Mouse (Mus musculus): Measurements from ENCODE around the gene Pde6d.

The Pde6d gene

DNA sequence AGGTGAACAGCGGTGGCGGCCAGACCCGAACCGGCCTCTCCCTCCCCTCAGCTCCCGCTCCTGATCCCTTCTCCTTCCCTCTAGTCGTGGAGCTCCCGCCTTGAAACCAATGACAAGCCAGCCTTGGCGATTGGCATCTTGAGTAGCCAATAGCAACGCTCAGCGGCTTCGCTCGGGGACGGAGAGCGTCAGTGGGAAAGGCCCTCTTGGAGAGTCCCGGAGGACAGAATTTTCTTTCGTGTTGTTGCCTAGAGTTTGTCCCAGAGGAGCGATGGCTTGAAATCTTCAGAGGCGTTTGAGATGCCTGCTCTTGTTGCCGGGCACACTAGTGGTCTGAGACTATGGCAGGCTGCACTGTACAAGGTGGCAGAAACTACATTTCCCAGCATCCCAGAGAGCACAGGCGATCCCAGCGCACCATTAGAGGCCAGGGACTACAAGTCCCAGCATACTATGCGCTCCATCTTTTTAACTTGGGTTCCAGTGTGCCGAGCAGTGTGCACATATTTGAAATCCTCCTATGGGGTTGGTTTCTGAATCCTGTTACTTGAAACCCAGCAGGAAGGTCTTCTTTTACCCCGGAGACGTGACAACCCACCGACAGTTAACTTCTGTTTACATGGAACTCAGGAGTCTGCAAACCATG is at the start of gene Pde6d, which contains the start of gene Cops7b:
TSS of gene Pde6d (minus strand) at position 179 of the 646 bp plus-strand sequence.
TSS of gene Cops7b (plus strand) at position 454 of the 646 bp plus-strand sequence.
- DNase-seq (ENCODE audit: low read depth, low spot score): peak; percentile 99

DNA sequence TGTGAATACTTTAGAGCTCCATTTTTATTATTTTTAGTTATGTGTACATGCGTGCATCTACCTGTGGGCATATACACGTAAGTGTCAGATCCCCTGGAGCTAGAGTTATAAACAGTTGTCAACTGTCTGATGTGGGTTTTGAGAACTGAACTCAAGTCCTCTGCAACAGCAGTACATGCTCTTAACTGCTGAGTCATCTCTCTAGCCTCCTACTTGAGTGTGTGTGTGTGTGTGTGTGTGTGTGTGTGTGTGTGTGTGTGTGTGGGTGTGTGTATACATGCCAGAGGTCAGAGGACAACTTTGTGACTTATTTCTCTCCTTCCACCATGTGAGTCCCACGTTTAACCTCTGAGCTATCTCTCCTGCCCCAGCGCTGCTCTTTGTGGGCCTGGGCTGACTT is 48.1 kb upstream of the Pde6d start:
- no peak for DNase-seq (ENCODE audit: low read depth, low spot score)

DNA sequence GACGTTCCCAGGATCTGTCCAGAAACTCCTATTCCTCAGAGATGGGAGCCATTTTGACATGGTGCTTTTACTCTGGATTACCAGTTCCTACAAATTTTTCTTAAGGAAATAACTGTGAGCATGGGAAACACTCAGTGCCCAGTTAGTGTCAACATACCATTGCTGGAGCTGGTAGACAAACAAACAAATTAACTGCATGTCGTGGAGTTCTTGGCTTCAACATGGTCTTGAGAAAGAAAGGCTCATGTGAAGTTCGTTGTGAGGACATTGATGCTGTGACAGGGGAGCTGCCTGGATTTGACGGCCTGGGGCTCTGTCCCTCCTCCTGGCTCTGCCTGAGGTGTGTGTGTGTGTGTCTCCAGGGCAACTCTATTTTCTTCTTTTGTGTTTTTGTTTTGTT is 47.5 kb upstream of the Pde6d start:
- DNase-seq (ENCODE audit: low read depth, low spot score): no peak

DNA sequence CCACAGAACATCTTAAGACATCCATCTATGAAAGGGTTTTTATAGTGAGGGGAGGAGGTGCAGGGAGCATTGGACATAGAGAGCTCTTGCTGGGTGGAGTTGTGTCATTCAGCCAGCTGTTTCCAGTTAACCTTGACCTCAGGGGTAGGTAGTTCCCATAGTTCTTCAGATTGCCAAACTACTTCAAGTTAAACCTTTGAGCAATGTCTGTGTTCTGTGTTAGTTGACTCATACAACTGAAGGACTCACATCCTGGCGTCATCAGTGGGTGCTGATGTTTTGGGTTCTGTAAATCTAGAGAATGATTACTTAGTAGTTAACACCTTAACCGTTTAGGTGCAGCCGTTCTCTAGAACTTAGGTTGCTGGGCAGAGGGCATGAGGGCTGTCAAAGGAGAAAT is 45.8 kb upstream of the Pde6d start:
- DNase-seq (ENCODE audit: low read depth, low spot score): no peak

DNA sequence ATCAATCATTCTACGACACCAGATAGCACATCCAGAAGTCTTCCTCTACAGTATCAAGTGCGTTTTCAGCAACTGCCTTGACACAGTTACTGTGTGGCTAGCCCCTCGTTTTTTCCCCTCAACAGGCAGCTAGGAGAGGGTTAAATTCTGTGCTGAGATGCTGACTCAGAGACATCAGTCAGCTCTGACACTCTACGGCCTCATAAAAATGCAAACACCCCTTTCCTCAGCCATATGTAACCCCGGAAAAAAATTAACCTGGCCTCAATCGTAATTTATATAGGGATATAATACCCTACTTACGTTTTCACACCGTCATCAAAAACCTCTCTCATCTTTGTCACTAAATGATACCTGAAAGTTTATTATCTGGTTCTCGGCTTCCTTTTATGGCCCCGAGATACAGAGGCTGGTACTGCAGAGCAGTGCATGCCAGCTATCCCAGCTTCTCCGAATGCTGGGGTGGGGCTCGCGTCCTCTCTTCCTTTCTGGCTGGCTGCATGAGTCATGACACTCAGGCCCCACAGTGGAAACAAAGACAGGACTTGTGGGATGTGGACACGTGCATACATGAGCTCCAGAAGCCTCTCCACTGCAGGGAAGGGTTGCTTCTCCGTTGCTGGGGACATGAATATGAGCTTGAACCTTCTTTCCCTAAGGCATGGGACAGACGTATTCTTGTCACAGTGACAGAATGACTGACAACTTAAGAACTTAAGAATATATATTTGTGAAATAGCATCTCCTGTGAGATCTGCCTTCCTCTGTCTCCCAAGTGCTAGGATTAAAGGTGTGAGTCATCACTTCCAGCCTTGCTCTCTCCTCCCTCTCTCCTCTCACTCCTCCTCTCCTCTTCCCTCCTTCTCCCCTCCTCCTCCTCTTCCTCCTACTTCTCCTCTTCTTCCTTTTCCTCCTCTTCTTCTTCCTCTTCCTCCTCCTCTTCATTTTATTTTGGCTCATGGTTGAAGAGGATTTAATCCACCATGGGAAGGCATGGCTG is 40.9 kb upstream of the Pde6d start:
- peak; percentile 76 for DNase-seq (ENCODE audit: low read depth, low spot score)

DNA sequence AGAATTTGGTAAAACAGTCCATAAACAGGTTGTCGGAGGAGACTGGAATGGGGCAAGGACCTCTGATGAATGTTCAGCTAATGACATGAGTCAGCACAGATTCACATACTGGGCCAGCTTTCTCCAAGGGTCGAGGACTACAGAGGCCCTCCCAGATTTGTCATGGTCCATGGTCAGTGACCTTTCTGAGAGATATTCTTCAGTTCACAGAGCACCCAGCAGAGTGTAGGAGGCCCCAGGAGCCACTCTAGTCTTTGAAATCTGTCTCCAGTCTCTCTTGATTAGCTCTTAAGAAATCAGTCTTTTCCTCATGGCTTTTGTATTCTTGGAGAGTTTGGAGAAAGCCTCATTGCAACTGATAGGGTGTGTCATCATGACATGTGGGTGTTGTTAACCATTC is 39.9 kb upstream of the Pde6d start:
- DNase-seq (ENCODE audit: low read depth, low spot score): no peak

DNA sequence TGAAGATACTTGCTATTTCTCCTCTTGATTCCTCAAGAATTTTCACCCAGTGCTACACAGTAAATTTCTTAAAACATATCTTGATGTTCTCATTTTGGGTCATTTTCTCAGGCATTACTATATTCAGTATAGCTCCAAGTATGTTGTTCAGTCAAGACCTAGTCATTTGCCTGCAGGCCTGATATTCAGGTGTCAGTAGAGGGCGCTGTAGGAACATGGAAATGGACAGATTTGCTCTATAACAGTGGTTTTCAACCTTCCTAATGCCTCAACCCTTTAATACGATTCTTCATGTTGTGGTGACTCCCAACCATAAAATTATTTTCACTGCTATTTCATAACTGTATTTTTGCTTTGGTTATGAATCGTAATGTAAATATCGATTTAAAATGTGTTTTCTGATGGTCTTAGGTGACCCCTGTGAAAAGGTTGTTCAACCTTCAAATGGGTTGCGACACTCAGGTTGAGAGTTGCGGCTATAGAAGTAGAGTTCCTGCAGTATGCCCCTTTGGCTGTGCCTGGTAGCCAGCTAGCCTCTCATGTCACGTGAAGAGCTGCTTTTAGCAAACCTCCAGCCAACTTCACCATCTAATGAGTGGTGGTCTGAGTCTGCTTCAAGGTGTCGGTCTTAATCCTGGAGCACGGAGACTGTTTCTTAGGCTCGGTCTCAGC is 36.2 kb upstream of the Pde6d start:
- peak; percentile 87 for DNase-seq (ENCODE audit: low read depth, low spot score)

DNA sequence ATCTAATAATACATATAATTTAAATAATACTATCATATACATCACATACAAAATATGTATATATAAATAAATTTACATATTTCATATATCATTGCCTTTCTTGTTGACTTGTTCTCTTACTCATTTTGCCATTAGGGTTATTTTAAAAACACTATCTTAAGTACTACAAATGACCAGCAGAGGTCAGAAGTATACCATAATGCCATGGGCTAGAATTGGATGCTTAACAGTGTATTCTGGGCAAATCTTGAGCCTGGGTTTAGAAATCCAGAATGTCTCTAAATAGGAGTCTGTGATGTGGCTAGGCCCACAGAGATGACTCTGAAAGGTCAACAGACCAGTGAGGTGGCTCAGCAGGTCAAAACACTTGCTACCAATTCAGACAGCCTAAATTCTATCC is 31.8 kb upstream of the Pde6d start:
- DNase-seq (ENCODE audit: low read depth, low spot score): peak; percentile 36

DNA sequence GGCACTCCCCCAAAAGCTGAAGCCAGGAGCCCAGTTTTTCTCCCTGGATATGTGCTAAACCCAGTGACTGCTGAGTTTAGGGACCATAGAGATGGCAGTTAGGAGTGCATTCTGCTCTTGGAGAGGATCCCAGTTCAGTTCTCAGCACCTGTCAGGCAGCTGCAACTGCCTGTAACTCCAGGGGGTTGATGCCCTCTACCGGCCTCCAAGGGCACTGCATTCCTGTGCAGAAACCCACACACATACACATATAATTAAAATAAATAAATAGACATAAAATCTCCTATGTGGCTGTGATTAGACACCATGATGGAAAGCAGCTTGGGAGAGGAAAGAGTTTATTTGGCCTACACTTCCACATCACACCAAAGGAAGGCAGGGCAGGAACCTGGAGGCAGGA is 29.7 kb upstream of the Pde6d start:
- no peak for DNase-seq (ENCODE audit: low read depth, low spot score)

DNA sequence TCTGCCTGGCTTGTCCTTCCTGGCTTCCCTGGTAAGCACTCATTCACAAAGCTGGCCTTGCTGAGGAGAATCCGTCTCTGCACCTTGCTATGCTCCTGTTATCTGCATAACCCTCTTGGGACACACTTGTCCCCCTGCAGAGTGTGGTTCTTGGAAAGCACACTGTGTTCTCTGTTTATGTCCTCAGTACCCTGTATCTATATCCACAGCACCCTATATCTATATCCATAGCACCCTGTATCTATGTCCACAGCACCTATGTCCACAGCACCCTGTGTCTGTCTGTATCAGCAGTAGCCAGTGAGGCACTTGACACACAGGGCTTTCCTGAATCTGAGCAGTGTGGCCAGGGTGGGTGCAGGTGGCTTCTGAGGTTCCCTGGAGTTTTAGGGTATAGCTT is 28.5 kb upstream of the Pde6d start:
- no peak for DNase-seq (ENCODE audit: low read depth, low spot score)

DNA sequence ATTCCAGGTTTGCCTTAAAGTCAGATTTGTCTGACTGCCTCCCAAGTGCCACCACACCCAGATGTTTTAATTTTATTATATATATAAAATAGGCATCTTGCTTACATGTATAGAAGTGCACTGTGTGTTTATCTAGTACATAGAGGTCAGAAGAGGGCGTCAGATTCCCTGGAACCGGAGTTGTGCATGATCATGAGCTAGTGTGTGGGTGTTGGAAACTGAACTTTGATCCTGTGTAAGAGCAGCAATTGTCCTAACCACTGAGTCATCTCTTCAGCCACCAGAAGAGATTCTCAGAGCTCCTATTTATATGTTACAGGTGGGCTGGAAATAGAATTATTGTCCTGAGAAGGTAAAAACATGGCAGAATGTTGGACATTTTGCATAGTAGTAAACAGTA is 17.7 kb upstream of the Pde6d start:
- DNase-seq (ENCODE audit: low read depth, low spot score): no peak

DNA sequence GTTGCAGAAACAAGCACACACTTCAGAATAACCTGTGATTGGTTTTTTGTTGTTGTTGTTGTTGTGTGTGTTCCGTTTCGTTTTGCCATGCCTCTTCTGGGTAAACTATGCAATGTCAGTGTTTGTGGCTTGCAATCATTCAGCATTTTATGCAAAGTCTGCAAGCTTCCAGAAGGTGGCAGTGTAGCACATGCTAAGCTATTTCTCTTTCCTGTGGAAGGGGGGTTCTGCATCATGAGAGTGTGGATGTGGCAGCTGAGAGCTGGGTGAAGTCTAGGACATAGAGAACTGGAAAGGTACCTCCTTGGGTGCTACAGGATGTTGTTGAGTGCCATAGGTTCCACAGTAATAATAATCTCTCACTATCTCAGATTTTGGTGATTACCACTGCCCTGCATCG is 16.1 kb upstream of the Pde6d start:
- DNase-seq (ENCODE audit: low read depth, low spot score): peak; percentile 65

DNA sequence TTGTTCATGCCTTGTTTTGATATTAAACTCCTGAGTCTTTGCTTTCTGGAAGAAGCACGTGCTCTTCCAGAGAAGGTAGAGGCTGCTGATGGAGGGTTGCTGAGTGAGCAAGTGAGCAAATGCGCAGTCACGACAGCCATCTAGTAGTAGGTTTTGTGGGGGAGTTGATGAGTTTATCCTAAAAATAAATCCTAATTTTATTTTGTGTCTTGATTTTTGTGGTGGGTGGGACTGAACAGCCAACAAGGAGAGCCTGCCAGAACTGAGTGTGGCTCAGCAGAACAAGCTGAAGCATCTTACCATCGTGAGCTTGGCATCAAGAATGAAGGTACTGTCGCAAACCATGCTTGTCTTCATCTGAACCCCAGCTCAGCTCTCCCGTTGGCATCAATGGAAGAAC is 14.1 kb upstream of the Pde6d start:
- DNase-seq (ENCODE audit: low read depth, low spot score): peak; percentile 81

DNA sequence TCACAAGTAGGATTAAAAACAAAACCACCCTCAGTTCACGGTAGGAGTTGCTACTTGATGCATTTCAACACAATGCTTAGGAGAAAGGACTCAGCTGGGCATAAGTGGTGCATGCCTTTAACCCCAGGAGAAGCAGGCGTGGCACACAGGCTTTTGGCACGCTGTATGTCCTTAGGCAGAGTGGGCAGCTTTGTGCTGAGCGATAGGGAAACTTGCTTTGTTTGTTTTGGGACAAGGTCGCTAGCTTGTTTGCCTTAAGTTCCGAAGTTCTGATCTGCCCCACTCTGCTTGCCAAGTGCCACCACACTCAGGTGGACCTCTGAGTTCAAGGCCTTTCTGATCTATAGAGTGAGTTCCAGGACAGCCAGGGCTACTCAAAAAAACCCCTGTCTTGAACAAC is 12.9 kb upstream of the Pde6d start:
- no peak for DNase-seq (ENCODE audit: low read depth, low spot score)

DNA sequence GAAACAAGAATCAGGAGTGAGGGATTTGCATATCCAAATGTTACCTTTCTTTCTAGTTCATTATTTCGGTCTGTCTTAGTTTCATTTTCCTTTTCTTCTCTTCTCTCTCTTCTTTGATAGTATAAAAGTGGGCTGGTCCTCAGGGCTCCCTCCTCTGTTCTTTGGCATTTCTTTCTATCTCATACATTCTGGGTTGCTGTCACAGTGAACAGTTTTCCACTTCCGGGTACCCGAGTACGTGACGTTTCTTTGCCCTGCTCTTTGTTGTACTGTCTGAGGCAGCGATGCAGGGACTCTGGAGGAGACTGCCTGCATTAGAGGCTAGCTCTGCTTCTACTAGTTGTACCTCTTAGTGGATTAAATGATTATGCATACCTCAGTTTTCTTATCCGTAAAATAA is 12.1 kb upstream of the Pde6d start:
- DNase-seq (ENCODE audit: low read depth, low spot score): no peak

DNA sequence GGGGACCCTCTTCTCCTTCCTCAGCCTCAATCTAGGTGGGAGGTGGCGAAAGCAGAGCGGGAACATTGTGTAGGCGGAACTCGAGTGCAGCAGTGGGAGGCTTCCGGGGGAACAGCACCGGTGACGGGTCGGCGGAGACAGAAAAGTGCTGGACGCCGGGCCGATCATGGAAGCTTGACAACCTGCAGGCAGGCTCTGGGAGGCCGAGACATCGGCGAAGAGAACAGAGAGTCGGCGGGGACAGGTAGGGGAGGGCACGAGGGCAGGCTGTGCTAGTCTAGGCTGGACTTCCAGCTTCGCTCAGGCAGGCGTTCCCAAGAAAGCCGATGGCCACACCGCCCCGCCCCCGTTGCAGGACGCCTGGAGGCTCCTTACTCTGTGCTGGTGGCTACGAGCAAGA is 4.6 kb upstream of the Pde6d start:
- peak; percentile 91 for DNase-seq (ENCODE audit: low read depth, low spot score)

DNA sequence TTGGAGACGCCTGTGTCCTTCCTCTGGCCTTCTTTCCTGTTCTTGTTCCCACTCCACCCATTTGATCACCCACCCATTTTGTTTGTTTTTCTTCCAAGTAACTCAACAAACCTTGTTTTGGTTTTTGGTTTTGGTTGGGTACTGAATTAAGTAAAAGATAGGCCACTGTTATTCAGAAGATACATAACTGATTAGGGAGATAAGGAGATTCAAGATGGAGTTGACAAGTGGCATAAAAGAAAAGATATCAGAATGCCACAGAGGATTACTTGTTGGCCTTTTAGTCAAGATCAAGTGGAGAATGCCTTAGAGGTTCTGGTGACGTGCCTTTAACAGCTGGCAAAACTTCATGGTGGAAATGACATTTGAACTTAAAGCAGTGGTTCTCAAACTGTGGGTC is 1.3 kb upstream of the Pde6d start:
- DNase-seq (ENCODE audit: low read depth, low spot score): no peak

DNA sequence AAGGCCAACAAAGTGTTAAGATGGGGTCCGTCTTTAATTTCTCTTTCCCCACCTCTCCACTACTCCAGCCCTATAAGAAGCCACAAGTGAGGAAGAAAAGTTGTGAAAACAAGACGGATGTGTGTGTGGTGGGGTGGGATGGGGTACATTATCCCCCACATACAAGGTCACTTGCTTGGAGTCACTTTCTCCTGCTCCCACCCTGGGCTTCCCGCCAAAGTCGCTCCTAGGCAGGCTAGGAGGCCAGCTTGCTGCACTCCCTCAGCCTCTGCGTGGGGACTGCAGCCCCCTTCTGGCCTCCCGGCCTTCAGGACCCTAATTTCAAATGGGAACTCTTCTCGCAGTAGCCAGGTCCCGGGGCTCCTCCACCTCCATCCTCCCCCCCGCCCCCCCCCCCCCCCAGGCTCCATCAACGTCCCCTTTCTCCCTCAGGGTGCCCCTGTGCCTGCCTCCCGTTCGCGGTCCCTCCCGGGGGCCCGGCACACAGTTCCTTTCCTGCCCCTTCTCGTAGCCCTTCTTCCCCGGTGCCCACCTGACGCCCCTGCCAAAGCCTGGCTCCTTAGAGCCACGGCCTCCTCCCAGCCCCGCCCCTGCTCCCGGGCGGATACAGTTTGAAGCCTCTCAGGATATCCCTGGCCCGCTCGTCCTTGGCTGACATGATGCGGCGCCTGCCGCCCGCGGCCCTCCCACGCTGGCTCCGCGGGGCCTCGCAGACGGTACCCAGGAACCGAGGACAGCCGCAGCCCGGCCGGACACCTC is 558 bp downstream of the Pde6d start:
- no peak for DNase-seq (ENCODE audit: low read depth, low spot score)

DNA sequence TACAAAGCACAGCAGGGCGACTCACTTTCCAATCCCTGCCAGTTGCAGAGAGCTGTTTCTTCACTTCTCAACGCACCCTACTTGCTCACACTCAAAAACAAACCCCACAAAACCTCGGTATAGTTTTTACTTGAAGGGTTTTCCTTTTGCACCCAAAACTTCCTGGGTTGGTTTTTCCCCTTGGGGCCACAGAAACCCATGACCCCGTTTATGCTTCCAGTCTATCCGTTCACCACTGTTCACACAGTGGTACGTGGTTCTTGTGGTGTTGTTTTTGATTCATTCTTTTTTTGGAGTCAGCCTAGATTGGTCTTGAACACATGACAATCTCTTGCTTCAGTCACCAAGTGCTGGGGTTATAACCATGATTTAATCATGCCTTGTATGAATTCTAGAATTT is 2.0 kb downstream of the Pde6d start:
- no peak for DNase-seq (ENCODE audit: low read depth, low spot score)

DNA sequence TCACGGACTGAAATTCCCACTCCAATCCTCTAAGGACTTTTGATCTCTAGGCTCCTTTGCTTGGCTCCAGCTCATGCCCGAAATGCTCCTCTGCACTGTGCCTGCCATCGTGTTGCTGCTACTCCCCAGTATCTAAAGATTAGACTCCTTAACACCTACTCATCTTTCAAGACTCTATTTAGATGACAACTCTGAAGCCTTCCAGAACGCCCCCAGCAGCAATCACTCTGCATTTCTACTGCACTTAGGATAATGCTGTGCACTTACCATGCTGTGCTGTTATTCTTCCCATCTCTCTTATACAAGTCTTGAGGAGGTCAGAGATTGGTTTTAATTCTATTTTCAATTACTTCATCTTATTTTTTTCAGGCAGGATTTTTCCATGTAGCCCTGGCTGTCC is 10.5 kb downstream of the Pde6d start:
- DNase-seq (ENCODE audit: low read depth, low spot score): peak; percentile 56

DNA sequence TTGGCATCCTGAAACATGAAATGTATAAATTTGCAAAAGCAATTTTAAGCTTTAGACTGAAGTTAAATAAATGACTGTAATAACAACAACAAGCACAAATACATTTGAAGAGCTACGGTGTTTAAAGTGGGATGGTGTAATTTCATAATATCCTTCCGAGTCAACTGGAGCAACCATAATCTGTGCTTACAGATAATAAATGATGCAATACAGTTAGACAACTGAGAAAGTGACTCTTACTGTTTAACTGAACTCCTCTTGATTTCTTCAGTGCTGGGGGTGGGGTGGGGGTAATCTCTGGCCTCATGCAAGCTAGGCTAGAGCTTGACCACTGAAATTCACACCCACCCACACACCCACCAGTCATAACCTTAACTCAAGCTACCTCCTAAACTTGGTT is 11.0 kb downstream of the Pde6d start:
- DNase-seq (ENCODE audit: low read depth, low spot score): no peak
